Mouse (Mus musculus) megakaryocyte, embryonic 14.5 days (primary cell): ENCODE data around the gene Dytn.

Source experiments
- FLI1 ChIP-seq: IDR thresholded peaks from 2 replicates; pipeline ENCODE4 v1.6.1; 2012; ENCODE audit warnings: low read length, inconsistent platforms, mixed read lengths
- GATA1 ChIP-seq: IDR thresholded peaks from 3 replicates; pipeline ENCODE4 v1.6.1; 2012; ENCODE audit warnings: mixed read lengths, low read length, inconsistent platforms, borderline replicate concordance

GRCm38 (mm10) chr1:63666089-63666488 is 20.6 kb downstream of the Dytn start:
- TF ChIP-seq GATA1, result no peak
- TF ChIP-seq FLI1, result no peak
